Mouse (Mus musculus) heart, adult 2 months (tissue): ENCODE data around the gene Plekha6. TPM values are rescaled to one million over a fixed set of nuclear protein-coding genes. Genes with fewer than 3 reads are reported as not detected.

Experiments
- DNase-seq, 2 experiments: peaks; one replicate each; pipeline ENCODE4 v3.0.0; 2021
- H3K27ac ChIP-seq: fragments of 200-600 bp; 2 replicates; pipeline ENCODE4 v1.8.1; 2022
- H3K27me3 ChIP-seq: fragments of 200-500 bp; 2 replicates; pipeline ENCODE4 v1.6.1; 2012; ENCODE audit warnings: mild to moderate bottlenecking, low read length, inconsistent platforms, mixed read lengths; ENCODE audit not compliant: control insufficient read depth, insufficient read depth
- H3K36me3 ChIP-seq: fragments of 200-500 bp; 2 replicates; pipeline ENCODE4 v1.6.1; 2012; ENCODE audit warnings: low read length, inconsistent platforms; ENCODE audit not compliant: control insufficient read depth, insufficient read depth
- H3K4me1 ChIP-seq: fragments of 200-500 bp; 2 replicates; pipeline ENCODE4 v1.6.1; 2011; ENCODE audit warnings: low read length; ENCODE audit not compliant: control insufficient read depth, insufficient read depth
- H3K4me3 ChIP-seq: fragments of 200-600 bp; 2 replicates; pipeline ENCODE4 v1.8.1; 2022
- H3K79me2 ChIP-seq: fragments of 200-500 bp; replicated peaks from 2 replicates; pipeline ENCODE4 v1.6.1; 2012; ENCODE audit warnings: mild to moderate bottlenecking, inconsistent platforms, low read length, moderate library complexity, mixed read lengths; ENCODE audit not compliant: control insufficient read depth, insufficient read depth
- H3K9ac ChIP-seq: fragments of 200-500 bp; 2 replicates; pipeline ENCODE4 v1.6.1; 2012; ENCODE audit warnings: low read depth, mild to moderate bottlenecking, control low read depth, inconsistent platforms, low read length, mixed read lengths
- CTCF ChIP-seq: fragments of 200-600 bp; IDR thresholded peaks from 2 replicates; pipeline ENCODE4 v1.8.1; 2022; ENCODE audit warnings: antibody characterized with exemption, mild to moderate bottlenecking, moderate library complexity
- EP300 ChIP-seq: fragments of 200-500 bp; IDR thresholded peaks from 2 replicates; pipeline ENCODE4 v1.6.1; 2011; ENCODE audit warnings: low read depth, low read length, control low read depth; ENCODE audit not compliant: insufficient read depth
- POLR2A ChIP-seq: fragments of 200-500 bp; IDR thresholded peaks from 2 replicates; pipeline ENCODE4 v1.6.1; 2011; ENCODE audit warnings: mild to moderate bottlenecking, low read depth, low read length, control low read depth; ENCODE audit not compliant: insufficient read depth
- WGBS: fragments of 180-500 bp; shearing (Covaris S2); methylation state at CpG from one replicate; pipeline ENCODE4 v1.1.7; 2018; 5-methylcytosine and 5-hydroxymethylcytosine counted together
- intact Hi-C: fragments of 180-260 bp; cut with DNase I; formaldehyde crosslinking; loops from one replicate; pipeline ENCODE4 v1.15.1; 2025
- polyA plus RNA-seq: library from polyadenylated mRNA; depleted of rRNA; stranded (reverse); fragments of >200 nt; gene quantifications from 2 replicates; pipeline ENCODE4 v1.2.3, GENCODE M21; 2012
- total RNA-seq, 2 experiments: library from RNA; stranded (reverse); gene quantifications; 2 replicates each; pipeline ENCODE4 v1.2.3; 2021

Plekha6 gene
- total and polyA plus RNA-seq, 3 experiments, result 51.0 to 67.5 (median 55.2) TPM

DNA sequence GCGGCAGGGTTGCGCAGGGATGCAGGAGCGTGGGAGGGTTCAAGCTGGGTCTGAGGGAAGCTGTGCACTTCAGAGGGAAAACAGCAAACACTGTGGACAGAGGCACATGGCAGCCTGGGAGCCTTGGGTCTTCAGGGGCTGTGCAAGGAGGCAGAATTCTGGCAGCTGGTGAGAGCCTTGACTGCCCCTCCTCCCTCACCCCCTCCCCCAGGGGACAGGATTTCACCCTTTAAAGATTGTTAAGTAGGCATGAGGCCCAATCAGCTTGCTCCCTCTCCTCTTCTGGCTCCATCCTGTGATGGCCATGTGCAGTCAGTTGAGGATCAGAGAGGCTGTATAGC, 51.3 kb downstream of the Plekha6 start:
- no peak overlapping the region for H3K27ac ChIP-seq
- H3K4me3 ChIP-seq, result no peak overlapping the region
- no peaks in the 10 kb centered on the region for H3K27me3 ChIP-seq
- TF ChIP-seq CTCF, result no peak
- TF ChIP-seq POLR2A, result no peak
- no peak for TF ChIP-seq EP300
- H3K4me1 ChIP-seq, result peaks cover 17% of the 10 kb centered on the region
- H3K36me3 ChIP-seq, result no peaks in the 10 kb centered on the region
- no peak overlapping the region for H3K9ac ChIP-seq
- DNase-seq, result no peak
- H3K79me2 ChIP-seq, result no peaks in the 10 kb centered on the region
- intact Hi-C loops, result no loop called here
- WGBS, result 91% methylated on average over 3 of the region's 3 CpGs

DNA sequence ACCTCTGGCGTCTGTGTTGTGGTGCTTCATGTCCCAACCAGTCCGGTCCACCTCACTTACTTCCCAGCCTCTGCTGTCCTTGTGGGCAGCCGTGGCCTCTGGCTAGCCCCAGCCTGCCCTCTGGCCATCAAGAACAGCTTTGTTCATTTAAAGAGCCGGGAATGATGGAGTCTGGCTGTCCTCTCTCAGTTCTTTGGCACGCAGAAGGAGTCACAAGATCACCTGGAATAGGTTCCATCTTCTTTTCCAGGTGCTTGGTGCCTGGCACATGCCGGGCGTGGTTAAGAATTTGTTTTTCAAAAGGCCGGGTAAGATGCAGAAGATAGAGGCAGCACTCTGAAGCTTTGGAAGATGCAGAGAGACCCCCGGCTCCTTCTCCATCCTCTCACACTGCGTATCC, 51.7 kb downstream of the Plekha6 start:
- Histone ChIP-seq H3K9ac (no peak overlapping the region), H3K27ac (no peak overlapping the region), H3K4me1 (peaks cover 13% of the 10 kb centered on the region), H3K4me3 (no peak overlapping the region), H3K36me3 (no peaks in the 10 kb centered on the region), H3K79me2 (no peaks in the 10 kb centered on the region), H3K27me3 (no peaks in the 10 kb centered on the region)
- DNase-seq, result no peak
- TF ChIP-seq POLR2A (no peak), CTCF (no peak), EP300 (no peak)
- WGBS, result 74% methylated on average over 10 of the region's 10 CpGs
- intact Hi-C loops, result no loop called here

DNA sequence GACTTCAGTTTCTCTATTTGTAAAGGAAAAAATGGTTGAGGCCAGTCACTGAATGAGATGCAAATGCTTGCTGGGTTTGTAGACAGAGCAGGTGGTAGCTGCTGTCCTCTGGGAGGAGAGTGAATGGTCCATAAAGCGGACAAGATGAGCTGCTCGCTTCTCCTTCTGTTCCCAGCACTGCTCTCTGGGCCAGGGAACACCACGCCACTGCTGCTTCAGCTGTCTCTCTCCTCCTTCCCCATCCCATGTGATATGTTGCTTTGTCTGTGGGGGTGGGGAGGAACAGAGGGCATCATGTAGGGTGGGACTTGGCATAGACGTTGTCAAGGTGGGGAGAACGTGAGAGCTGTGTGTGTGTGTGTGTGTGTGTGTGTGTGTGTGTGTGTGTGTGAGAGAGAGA, 53.0 kb downstream of the Plekha6 start:
- Histone ChIP-seq H3K4me1 (peaks cover 15% of the 10 kb centered on the region), H3K9ac (no peak overlapping the region), H3K36me3 (no peaks in the 10 kb centered on the region), H3K27ac (no peak overlapping the region), H3K4me3 (no peak overlapping the region), H3K27me3 (no peaks in the 10 kb centered on the region), H3K79me2 (no peaks in the 10 kb centered on the region)
- TF ChIP-seq POLR2A (no peak), EP300 (no peak), CTCF (no peak)
- intact Hi-C loops, result no loop called here
- 66% methylated on average over 5 of the region's 5 CpGs for WGBS
- no peak for DNase-seq

DNA sequence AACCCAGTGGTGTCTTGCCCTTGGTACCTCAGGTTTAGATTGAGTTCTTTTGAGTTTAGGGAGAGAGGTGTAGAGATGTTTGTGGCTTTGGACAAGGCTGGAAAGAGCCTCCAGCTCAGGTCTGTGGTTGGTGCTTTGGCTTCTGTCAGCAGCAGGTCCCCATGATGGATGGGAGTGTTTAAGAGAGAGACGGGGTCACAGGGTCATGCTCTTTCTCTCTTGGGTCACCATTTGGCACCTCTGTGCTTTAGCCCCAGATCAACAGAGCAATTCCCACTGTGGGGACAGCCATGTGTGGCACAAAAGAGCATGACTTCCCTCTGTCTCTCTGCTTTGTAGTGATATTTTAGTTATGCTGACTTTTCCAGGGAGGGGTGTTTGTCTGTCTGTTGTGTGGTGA, 55.1 kb downstream of the Plekha6 start:
- H3K4me1 ChIP-seq, result peaks cover 8% of the 10 kb centered on the region
- H3K27ac ChIP-seq, result no peak overlapping the region
- no peak overlapping the region for H3K9ac ChIP-seq
- no peaks in the 10 kb centered on the region for H3K27me3 ChIP-seq
- no peak overlapping the region for H3K4me3 ChIP-seq
- TF ChIP-seq POLR2A (no peak), CTCF (no peak), EP300 (no peak)
- H3K79me2 ChIP-seq, result no peaks in the 10 kb centered on the region
- no peak for DNase-seq
- intact Hi-C loops, result no loop called here
- WGBS, result 93% methylated on average over 1 of the region's 1 CpGs
- H3K36me3 ChIP-seq, result no peaks in the 10 kb centered on the region

GRCm38 (mm10) chr1:133221459-133221858, 57.4 kb downstream of the Plekha6 start:
- no peak overlapping the region for H3K4me3 ChIP-seq
- no peaks in the 10 kb centered on the region for H3K79me2 ChIP-seq
- H3K9ac ChIP-seq, result no peak overlapping the region
- TF ChIP-seq CTCF (no peak), EP300 (peak; percentile 60; the same call in 1 of the 2 replicates)
- H3K27ac ChIP-seq, result peak overlapping the region; percentile 44
- DNase-seq, result no peak
- whole genome bisulfite sequencing, result 47% methylated on average over 3 of the region's 3 CpGs
- no peaks in the 10 kb centered on the region for H3K36me3 ChIP-seq
- peaks cover 6% of the 10 kb centered on the region for H3K4me1 ChIP-seq
- intact Hi-C loops, result no loop called here
- no peaks in the 10 kb centered on the region for H3K27me3 ChIP-seq

GRCm38 (mm10) chr1:133222445-133222995, 58.5 kb downstream of the Plekha6 start:
- no peak overlapping the region for H3K4me3 ChIP-seq
- peaks cover 8% of the 10 kb centered on the region for H3K4me1 ChIP-seq
- TF ChIP-seq EP300 (0 out of 2 replicates have a peak, but pooled peaks have one; percentile 51), CTCF (no peak), POLR2A (no peak)
- no peaks in the 10 kb centered on the region for H3K36me3 ChIP-seq
- WGBS, result 19% methylated on average over 6 of the region's 6 CpGs
- peak; percentile 57 to 74 for DNase-seq
- H3K27me3 ChIP-seq, result no peaks in the 10 kb centered on the region
- peak overlapping the region; percentile 67 for H3K27ac ChIP-seq
- H3K79me2 ChIP-seq, result no peaks in the 10 kb centered on the region
- intact Hi-C loops, result no loop called here
- peak overlapping the region; percentile 23 for H3K9ac ChIP-seq
